Mouse (Mus musculus) layer of hippocampus, adult 8-10 months (tissue): ENCODE results near the gene Spef2. TPM values are rescaled to one million over a fixed set of nuclear protein-coding genes. Genes with fewer than 3 reads are reported as not detected.
A peak's percentile ranks its signal among the peaks of the same experiment; 100 is the strongest.
"Not testable (repeated sequence)": the region's sequence is repeated elsewhere in the genome, so short reads cannot be mapped to it uniquely, and the experiment has no call there.

ENCODE experiments used
- DNase-seq, 2 experiments: peaks; one replicate each; pipeline ENCODE4 v3.0.0; 2022; ENCODE audit warnings: low spot score in 2 of 2
- total RNA-seq, 4 experiments: library from RNA; stranded (reverse); gene quantifications; 2 replicates each; pipeline ENCODE4 v1.2.4; 2022

The Spef2 gene
- total RNA-seq, 4 experiments from 2014 or later = 2.2 to 2.8 (median 2.7) TPM

DNA sequence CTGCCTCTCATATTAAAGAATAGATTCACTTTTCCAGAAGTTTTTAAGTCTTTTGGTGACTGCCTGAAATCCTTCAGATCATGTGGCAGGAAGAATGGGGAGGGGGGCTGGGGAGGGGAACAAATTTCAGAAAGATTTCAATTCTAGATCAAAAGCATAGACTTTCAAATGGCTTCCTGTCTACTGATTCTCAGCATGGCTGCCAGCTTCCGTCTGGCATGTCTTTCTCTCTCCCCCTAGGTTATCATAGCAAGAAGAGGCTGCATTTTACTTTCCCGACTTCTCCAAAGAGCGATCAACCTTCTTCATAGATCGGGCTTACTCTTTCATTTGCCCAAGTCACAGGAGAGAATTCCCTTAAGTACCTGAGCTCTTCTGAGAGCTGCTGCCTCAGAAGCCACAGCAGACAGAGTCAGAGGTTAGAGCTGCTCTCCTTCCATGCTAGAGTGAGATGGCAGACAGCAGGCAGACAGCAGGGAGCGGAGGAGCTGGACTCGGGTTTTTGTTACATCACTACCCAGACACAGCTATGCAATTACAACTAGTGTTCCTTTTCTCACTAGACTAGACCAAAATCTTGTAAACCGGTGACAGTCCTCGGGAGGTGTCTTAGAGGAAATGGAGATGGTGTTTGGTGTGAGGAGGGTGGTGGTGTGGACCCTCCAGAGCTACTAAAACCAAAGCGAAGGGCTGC, 71.2 kb downstream of the Spef2 start:
- DNase-seq = no peak

- no peak for DNase-seq
Observed at GRCm38 (mm10) chr15:9668575-9668974, 80.1 kb downstream of the Spef2 start.

- not testable (repeated sequence) for DNase-seq
Observed at GRCm38 (mm10) chr15:9664948-9665347, 83.7 kb downstream of the Spef2 start.

GRCm38 (mm10) chr15:9661215-9661614, 87.5 kb downstream of the Spef2 start:
- DNase-seq = no peak

- DNase-seq = peak; percentile 63 to 64
Observed at GRCm38 (mm10) chr15:9634471-9634870, 114.2 kb downstream of the Spef2 start.

GRCm38 (mm10) chr15:9631657-9632056, 117.0 kb downstream of the Spef2 start:
- no peak for DNase-seq

- DNase-seq = no peak
Observed at GRCm38 (mm10) chr15:9629660-9630059, 119.0 kb downstream of the Spef2 start.

- DNase-seq = no peak
Observed at GRCm38 (mm10) chr15:9624619-9625018, 124.0 kb downstream of the Spef2 start.

GRCm38 (mm10) chr15:9608177-9608576, 140.5 kb downstream of the Spef2 start:
- DNase-seq = peak in 1 of 2 experiments; percentile 6

GRCm38 (mm10) chr15:9600088-9600455, 148.6 kb downstream of the Spef2 start:
- DNase-seq = no peak

- no peak for DNase-seq
Observed at GRCm38 (mm10) chr15:9599382-9600087, 149.1 kb downstream of the Spef2 start.

GRCm38 (mm10) chr15:9596298-9597060, 152.2 kb downstream of the Spef2 start:
- no peak for DNase-seq

DNA sequence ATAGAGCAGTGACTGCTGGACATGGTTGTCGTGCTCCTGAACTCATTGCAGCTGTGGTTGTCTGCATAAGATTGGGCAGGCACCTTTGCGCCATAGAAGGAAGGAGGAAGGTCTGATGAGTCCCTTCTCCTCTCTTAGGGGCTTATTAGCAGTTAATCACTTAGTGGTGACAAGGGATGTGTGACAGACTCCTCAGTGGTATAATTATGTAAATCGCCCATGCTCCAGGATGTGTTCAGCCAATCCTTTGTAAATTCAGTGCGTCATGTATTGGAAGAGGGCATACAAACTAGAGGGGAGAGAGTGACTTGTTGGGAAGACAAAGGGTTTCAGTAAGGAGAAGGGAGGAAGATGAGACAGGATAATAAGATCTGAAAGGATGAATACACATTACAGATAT, 158.7 kb downstream of the Spef2 start:
- DNase-seq = no peak

GRCm38 (mm10) chr15:9580470-9581280, 168.0 kb downstream of the Spef2 start:
- DNase-seq = no peak

GRCm38 (mm10) chr15:9577303-9577702, 171.4 kb downstream of the Spef2 start:
- no peak for DNase-seq

GRCm38 (mm10) chr15:9574796-9575195, 173.9 kb downstream of the Spef2 start:
- DNase-seq = no peak

DNA sequence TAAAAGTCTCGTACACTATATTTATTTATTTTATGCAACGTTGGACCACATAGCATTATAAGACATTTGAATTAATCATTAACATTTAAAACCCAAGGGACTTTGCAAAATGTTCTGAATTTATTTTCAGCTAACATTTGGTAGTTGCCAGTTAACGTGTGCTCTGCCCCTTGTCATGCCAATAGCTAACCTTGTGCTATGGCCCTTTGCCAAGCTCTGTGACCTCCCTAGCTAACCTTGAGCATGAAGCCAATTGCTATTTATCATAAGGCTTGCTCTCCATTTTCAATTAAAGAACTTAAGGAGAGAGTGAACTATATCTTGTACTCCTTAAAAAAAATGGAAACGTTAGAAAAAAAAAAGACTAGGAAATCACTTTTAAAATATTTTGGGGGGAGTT, 175.3 kb downstream of the Spef2 start:
- DNase-seq = no peak

DNA sequence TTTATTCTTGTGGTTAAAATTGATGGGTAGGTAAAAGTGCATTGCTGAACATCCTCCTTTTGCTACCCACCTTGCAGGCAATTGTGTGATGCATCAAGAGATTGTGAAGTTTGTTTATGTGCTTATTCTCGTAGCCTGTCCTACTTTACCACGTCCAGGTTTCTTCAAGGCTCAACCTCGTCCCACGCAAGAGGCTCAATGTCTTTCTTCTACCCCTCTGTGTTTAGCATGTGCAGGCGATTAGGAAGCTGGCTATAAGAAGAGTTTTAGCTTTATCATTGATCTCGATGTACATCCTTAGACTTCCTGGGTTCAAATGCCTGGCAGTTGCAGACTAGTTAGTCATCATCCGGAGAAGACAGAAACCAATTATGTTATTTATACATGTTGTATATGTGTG, 176.0 kb downstream of the Spef2 start:
- no peak for DNase-seq

DNA sequence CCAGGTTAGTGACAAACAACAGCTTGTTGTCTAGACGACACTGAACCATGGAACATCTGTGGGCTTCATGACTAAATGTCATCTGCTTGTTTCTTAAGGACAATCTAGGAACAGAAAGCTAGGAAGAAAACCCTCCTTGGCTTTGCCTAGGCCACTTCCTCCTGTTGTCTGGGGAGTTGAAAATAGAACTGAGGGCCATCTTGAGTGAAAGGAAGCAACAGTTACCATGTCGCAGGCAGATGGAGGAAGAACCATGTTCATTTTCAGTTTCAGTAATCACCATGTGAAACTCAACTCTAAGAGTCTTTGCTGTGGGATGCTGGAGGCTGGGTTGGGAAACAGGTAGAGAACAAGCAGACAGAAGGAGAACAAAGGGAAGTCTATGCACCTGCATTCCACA, 176.8 kb downstream of the Spef2 start:
- no peak for DNase-seq

- DNase-seq = no peak
Observed at GRCm38 (mm10) chr15:9567316-9567715, 181.4 kb downstream of the Spef2 start.

DNA sequence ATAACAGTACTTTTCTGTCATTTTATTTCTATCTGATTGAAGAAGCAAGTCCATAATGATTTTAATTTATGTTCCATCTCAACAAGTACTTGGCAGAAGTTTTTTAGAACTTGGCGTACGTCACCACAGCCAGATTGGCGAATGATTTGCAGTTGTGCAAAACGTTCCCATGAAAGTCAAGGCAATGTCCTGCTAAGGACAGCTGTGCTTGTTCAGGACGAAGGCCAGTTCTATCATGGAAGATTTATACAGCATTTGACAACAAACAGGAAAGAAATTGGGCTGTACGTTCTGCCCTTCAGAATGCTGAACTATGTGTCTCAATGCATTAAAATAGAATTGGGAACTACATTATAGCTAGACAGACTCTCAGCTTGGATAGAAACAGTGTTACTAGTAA, 183.3 kb downstream of the Spef2 start:
- DNase-seq = peak in 1 of 2 experiments; percentile 16
